Mouse (Mus musculus): ENCODE measurements around the gene Neurl2. TPM values are rescaled to one million over a fixed set of nuclear protein-coding genes. Genes with fewer than 3 reads are reported as not detected.

Gene Neurl2
- total and polyA plus RNA-seq, 2 experiments, result 1.6 to 5.6 TPM

DNA sequence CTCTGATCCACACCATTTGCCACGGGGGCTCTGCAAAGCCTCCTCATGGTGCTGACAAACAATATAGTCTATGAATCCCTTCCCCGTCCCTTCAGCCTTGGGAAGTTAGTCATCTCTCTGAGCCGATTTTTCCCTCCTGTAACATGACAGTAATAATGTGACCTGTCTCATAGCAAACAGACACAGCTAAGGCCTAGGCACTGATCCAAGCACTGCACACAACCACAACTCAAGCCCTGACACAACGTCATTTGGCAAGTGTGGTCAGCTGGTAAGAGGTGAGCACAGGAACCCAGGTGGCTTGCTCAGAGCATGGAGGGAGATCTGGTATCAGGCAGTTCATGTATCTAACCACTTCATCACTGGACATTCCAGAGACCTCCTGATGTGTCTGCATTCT is 37.4 kb downstream of the Neurl2 start:
- H3K27me3 ChIP-seq (ENCODE audit: control insufficient read depth, insufficient read depth, low read length), result no peaks in the 10 kb centered on the region
- no peak for TF ChIP-seq CTCF (IDR thresholded peaks at IDR 0.05; ENCODE audit: low read depth, low read length)
- no peak overlapping the region for H3K9ac ChIP-seq (ENCODE audit: low read depth, low read length)
- peaks cover 20% of the 10 kb centered on the region for H3K36me3 ChIP-seq (ENCODE audit: control insufficient read depth, insufficient read depth, low read length)
- DNase-seq (ENCODE audit: extremely low read depth, low read depth, low spot score), result no peak
- peaks cover 12% of the 10 kb centered on the region for H3K4me1 ChIP-seq (ENCODE audit: control insufficient read depth, insufficient read depth, low read length)
- H3K27ac ChIP-seq (replicated peaks; ENCODE audit: insufficient read depth, low read depth, low read length), result no peak overlapping the region
- H3K4me3 ChIP-seq (ENCODE audit: insufficient read depth, low read depth, low read length), result no peak overlapping the region
- no peaks in the 10 kb centered on the region for H3K79me2 ChIP-seq (ENCODE audit: control insufficient read depth, insufficient read depth, low read length)
- 70% methylated on average over 4 of the region's 4 CpGs for WGBS

DNA sequence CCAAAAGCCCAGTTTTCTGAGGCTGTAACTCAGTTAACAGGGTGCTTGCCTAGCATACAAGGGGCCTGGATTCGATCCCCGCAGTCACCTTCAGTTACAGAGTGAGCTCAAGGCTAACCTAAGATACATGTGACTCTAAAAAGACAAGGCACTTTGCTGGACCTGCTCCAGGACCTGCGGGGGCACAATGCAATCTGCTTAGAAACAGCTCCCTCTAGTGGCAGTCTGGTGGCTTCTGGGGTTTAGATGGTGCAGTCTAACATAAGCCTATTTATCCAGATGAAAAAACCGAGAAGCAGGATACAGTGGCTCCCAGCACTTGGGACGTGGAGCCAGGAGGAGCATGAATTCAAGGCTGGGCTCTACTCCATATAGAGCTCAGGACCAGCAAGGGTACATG is 39.0 kb downstream of the Neurl2 start:
- DNase-seq (ENCODE audit: extremely low read depth, low read depth, low spot score), result peak; percentile 79
- no peak for TF ChIP-seq POLR2A (IDR thresholded peaks at IDR 0.05; ENCODE audit: extremely low read depth, insufficient read depth, low read length)
- peak; percentile 90 for TF ChIP-seq CTCF (IDR thresholded peaks at IDR 0.05; ENCODE audit: low read depth, low read length)

DNA sequence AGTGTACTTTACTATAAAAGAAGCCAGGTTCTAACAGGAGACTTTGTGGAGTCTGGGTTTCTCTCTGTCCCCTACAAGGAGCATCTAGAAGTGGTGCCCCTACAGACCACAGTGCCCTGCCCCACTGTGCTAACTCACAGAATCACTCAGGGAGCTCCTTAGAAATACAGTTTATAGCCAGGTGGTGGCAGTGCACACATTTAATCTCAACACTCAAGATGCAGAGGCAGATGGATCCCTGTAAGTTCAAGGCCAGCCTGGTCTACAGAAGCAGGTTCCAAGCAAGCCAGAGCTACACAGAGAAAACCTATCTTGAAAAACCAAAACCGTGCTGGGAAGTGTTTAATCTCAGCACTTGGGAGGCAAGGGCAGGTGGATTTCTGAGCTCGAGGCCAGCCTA is 39.5 kb downstream of the Neurl2 start:
- no peak overlapping the region for H3K27ac ChIP-seq (replicated peaks; ENCODE audit: insufficient read depth, low read depth, low read length)
- H3K36me3 ChIP-seq (ENCODE audit: control insufficient read depth, insufficient read depth, low read length), result peaks cover 20% of the 10 kb centered on the region

More for the DNA sequence above, 39.0 kb downstream of the Neurl2 start:
- no peak overlapping the region for H3K27ac ChIP-seq (replicated peaks; ENCODE audit: insufficient read depth, low read depth, low read length)
- no peak overlapping the region for H3K9ac ChIP-seq (ENCODE audit: low read depth, low read length)
- no peaks in the 10 kb centered on the region for H3K79me2 ChIP-seq (ENCODE audit: control insufficient read depth, insufficient read depth, low read length)
- no peaks in the 10 kb centered on the region for H3K27me3 ChIP-seq (ENCODE audit: control insufficient read depth, insufficient read depth, low read length)
- H3K36me3 ChIP-seq (ENCODE audit: control insufficient read depth, insufficient read depth, low read length), result peaks cover 20% of the 10 kb centered on the region
- H3K4me3 ChIP-seq (ENCODE audit: insufficient read depth, low read depth, low read length), result no peak overlapping the region
- H3K4me1 ChIP-seq (ENCODE audit: control insufficient read depth, insufficient read depth, low read length), result peaks cover 13% of the 10 kb centered on the region
- WGBS, result 15% methylated on average over 5 of the region's 5 CpGs

DNA sequence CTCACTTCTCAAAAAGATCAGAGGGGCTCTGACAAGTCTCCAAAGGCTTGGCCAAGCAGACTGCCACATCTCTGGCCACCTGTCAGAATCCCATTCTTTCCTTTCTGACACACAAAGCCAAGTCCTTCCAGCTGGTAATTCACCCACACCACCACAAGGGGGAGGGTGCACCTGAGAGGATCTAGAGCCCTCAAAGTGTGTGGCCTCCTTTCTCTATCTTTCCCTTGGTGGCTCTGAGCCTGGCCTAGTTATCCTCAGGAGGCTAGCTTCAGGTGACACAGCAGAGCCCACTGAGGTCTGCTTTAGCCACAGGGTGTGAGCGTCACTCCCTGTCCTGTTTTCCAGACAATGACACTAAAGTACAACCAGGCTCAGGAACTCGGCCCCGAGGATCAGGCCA is 40.0 kb downstream of the Neurl2 start:
- H3K9ac ChIP-seq (ENCODE audit: low read depth, low read length), result no peak overlapping the region
- H3K27me3 ChIP-seq (ENCODE audit: control insufficient read depth, insufficient read depth, low read length), result no peaks in the 10 kb centered on the region
- no peak overlapping the region for H3K4me3 ChIP-seq (ENCODE audit: insufficient read depth, low read depth, low read length)
- 22% methylated on average over 3 of the region's 3 CpGs for WGBS
- no peaks in the 10 kb centered on the region for H3K79me2 ChIP-seq (ENCODE audit: control insufficient read depth, insufficient read depth, low read length)
- peak; percentile 38 for DNase-seq (ENCODE audit: extremely low read depth, low read depth, low spot score)
- H3K36me3 ChIP-seq (ENCODE audit: control insufficient read depth, insufficient read depth, low read length), result peaks cover 20% of the 10 kb centered on the region
- TF ChIP-seq CTCF (IDR thresholded peaks at IDR 0.05; ENCODE audit: low read depth, low read length), result peak; percentile 64; the same call in 1 of the 2 replicates
- TF ChIP-seq POLR2A (IDR thresholded peaks at IDR 0.05; ENCODE audit: extremely low read depth, insufficient read depth, low read length), result no peak
- H3K4me1 ChIP-seq (ENCODE audit: control insufficient read depth, insufficient read depth, low read length), result peaks cover 13% of the 10 kb centered on the region
- no peak overlapping the region for H3K27ac ChIP-seq (replicated peaks; ENCODE audit: insufficient read depth, low read depth, low read length)

More for the DNA sequence above, 39.5 kb downstream of the Neurl2 start:
- Histone ChIP-seq H3K79me2 (ENCODE audit: control insufficient read depth, insufficient read depth, low read length) (no peaks in the 10 kb centered on the region), H3K27me3 (ENCODE audit: control insufficient read depth, insufficient read depth, low read length) (no peaks in the 10 kb centered on the region), H3K4me3 (ENCODE audit: insufficient read depth, low read depth, low read length) (no peak overlapping the region), H3K4me1 (ENCODE audit: control insufficient read depth, insufficient read depth, low read length) (peaks cover 13% of the 10 kb centered on the region), H3K9ac (ENCODE audit: low read depth, low read length) (no peak overlapping the region)
- WGBS, result 94% methylated on average over 2 of the region's 2 CpGs
- TF ChIP-seq POLR2A (IDR thresholded peaks at IDR 0.05; ENCODE audit: extremely low read depth, insufficient read depth, low read length), result no peak
- TF ChIP-seq CTCF (IDR thresholded peaks at IDR 0.05; ENCODE audit: low read depth, low read length), result no peak
- no peak for DNase-seq (ENCODE audit: extremely low read depth, low read depth, low spot score)

DNA sequence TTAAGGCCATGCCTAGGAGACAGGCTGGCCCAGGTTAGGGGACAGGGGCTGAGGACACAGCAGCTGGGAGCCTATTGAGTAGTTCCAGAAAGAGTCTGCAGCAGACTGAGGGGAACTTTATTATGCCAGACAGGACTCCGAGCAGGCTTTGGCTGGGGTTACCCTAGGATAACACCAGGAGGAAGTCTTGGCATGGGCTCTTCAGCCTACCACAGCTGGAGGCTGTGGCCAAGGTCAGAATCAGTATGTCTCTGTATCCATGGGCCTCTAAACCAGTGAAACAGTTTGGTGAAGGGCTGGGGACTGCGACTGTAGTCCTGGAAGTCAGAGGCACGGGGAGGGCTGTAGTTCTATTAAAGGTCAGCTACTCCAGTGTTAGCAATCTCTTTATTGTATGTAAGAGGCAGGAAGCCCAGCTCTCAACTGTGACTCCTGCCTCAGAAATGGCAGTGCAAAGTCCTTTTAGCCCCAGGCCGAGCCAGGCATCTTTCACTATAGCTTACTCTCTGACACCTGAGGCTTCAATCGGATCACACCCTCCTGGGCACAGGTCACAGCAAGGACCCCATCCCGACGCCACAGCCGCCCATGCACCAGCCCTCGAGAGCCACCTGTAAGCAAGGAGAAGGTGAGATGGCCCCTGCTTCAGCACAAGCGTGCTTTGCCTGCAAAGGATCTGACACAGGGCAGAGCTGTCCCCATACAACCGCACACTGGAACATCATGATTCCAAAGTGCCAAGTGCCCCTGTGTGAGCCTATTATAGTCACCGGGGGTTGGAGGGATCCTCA is 40.7 kb downstream of the Neurl2 start:
- DNase-seq (ENCODE audit: extremely low read depth, low read depth, low spot score), result no peak
- Histone ChIP-seq H3K27me3 (ENCODE audit: control insufficient read depth, insufficient read depth, low read length) (no peaks in the 10 kb centered on the region), H3K4me3 (ENCODE audit: insufficient read depth, low read depth, low read length) (no peak overlapping the region), H3K9ac (ENCODE audit: low read depth, low read length) (no peak overlapping the region), H3K4me1 (ENCODE audit: control insufficient read depth, insufficient read depth, low read length) (peaks cover 13% of the 10 kb centered on the region), H3K27ac (replicated peaks; ENCODE audit: insufficient read depth, low read depth, low read length) (no peak overlapping the region), H3K36me3 (ENCODE audit: control insufficient read depth, insufficient read depth, low read length) (peaks cover 16% of the 10 kb centered on the region), H3K79me2 (ENCODE audit: control insufficient read depth, insufficient read depth, low read length) (no peaks in the 10 kb centered on the region)
- TF ChIP-seq CTCF (IDR thresholded peaks at IDR 0.05; ENCODE audit: low read depth, low read length) (no peak), POLR2A (IDR thresholded peaks at IDR 0.05; ENCODE audit: extremely low read depth, insufficient read depth, low read length) (no peak)
- 77% methylated on average over 12 of the region's 12 CpGs for WGBS

- WGBS, result 75% methylated on average over 18 of the region's 18 CpGs
- TF ChIP-seq POLR2A (IDR thresholded peaks at IDR 0.05; ENCODE audit: extremely low read depth, insufficient read depth, low read length), result no peak
- TF ChIP-seq CTCF (IDR thresholded peaks at IDR 0.05; ENCODE audit: low read depth, low read length), result no peak
- H3K27ac ChIP-seq (replicated peaks; ENCODE audit: insufficient read depth, low read depth, low read length), result no peak overlapping the region
- no peaks in the 10 kb centered on the region for H3K79me2 ChIP-seq (ENCODE audit: control insufficient read depth, insufficient read depth, low read length)
- H3K4me3 ChIP-seq (ENCODE audit: insufficient read depth, low read depth, low read length), result no peak overlapping the region
- no peaks in the 10 kb centered on the region for H3K27me3 ChIP-seq (ENCODE audit: control insufficient read depth, insufficient read depth, low read length)
- no peak for DNase-seq (ENCODE audit: extremely low read depth, low read depth, low spot score)
- no peak overlapping the region for H3K9ac ChIP-seq (ENCODE audit: low read depth, low read length)
- H3K4me1 ChIP-seq (ENCODE audit: control insufficient read depth, insufficient read depth, low read length), result peaks cover 16% of the 10 kb centered on the region
- peaks cover 11% of the 10 kb centered on the region for H3K36me3 ChIP-seq (ENCODE audit: control insufficient read depth, insufficient read depth, low read length)
These were observed 41.4 kb downstream of the Neurl2 start for GRCm38 (mm10) chr2:164791841-164792261.
